Mouse (Mus musculus): ENCODE data around the gene Ccnd2. TPM values are rescaled to one million over a fixed set of nuclear protein-coding genes. Genes with fewer than 3 reads are reported as not detected.

The Ccnd2 gene
- polyA plus RNA-seq, 1 experiment from 2014 or later = 914 TPM

- peaks cover 22% of the 10 kb centered on the region for H3K4me1 ChIP-seq
- no peak for DNase-seq (ENCODE audit: low spot score)
- peaks cover 45% of the 10 kb centered on the region for H3K27me3 ChIP-seq (ENCODE audit: insufficient read depth, poor library complexity, severe bottlenecking)
- H3K27ac ChIP-seq = no peak overlapping the region
- no peaks in the 10 kb centered on the region for H3K36me3 ChIP-seq
- H3K4me3 ChIP-seq = no peak overlapping the region
- H3K9me3 ChIP-seq = no peaks in the 10 kb centered on the region
- WGBS = 69% methylated on average over 6 of the region's 6 CpGs
Observed at GRCm38 (mm10) chr6:127081820-127082219, 70.2 kb downstream of the Ccnd2 start.

GRCm38 (mm10) chr6:127079867-127080731, 71.9 kb downstream of the Ccnd2 start:
- no peaks in the 10 kb centered on the region for H3K36me3 ChIP-seq
- peaks cover 16% of the 10 kb centered on the region for H3K4me1 ChIP-seq
- H3K27me3 ChIP-seq (ENCODE audit: insufficient read depth, poor library complexity, severe bottlenecking) = peaks cover 45% of the 10 kb centered on the region
- H3K9me3 ChIP-seq = no peaks in the 10 kb centered on the region
- peak overlapping the region; percentile 79 for H3K4me3 ChIP-seq
- WGBS = 1% methylated on average over 59 of the region's 59 CpGs
- H3K27ac ChIP-seq = peak overlapping the region; percentile 83
- peak; percentile 89 for DNase-seq (ENCODE audit: low spot score)

Other genes with a start within 250 kb of the Ccnd2 start
- gene Dyrk4, start 230.4 kb downstream of the Ccnd2 start, polyA plus RNA-seq (2016; fragmentation: Nextera tagmentation; extraction: Ambion mirVana) = not detected in 2 replicates
- gene Rad51ap1, start 212.6 kb downstream of the Ccnd2 start, polyA plus RNA-seq (2016; fragmentation: Nextera tagmentation; extraction: Ambion mirVana) = 42.4 and 53.0 TPM in 2 replicates
- gene D6Wsu163e, start 212.2 kb downstream of the Ccnd2 start, polyA plus RNA-seq (2016; fragmentation: Nextera tagmentation; extraction: Ambion mirVana) = 12.7 and 12.9 TPM in 2 replicates
- gene Fgf6, start 136.6 kb downstream of the Ccnd2 start, polyA plus RNA-seq (2016; fragmentation: Nextera tagmentation; extraction: Ambion mirVana) = 0.24 and 0.30 TPM in 2 replicates
- 0.11 and 0.46 TPM in 2 replicates for gene Fgf23, start 79.3 kb downstream of the Ccnd2 start, polyA plus RNA-seq (2016; fragmentation: Nextera tagmentation; extraction: Ambion mirVana)
- 9.0 and 12.6 TPM in 2 replicates for gene Tigar, start 42.6 kb downstream of the Ccnd2 start, polyA plus RNA-seq (2016; fragmentation: Nextera tagmentation; extraction: Ambion mirVana)

Measured in heart, embryonic 10.5 days (tissue).